In genomic region chr2:102658661-102659520, GRCm38 (mm10) we compare ENCODE assay signal across 8 mouse cellular contexts. TPM values are rescaled to one million over a fixed set of nuclear protein-coding genes. Genes with fewer than 3 reads are reported as not detected.
A peak's percentile ranks its signal among the peaks of the same experiment; 100 is the strongest.
DNase-seq lines count a peak whose midpoint lies in the region; ATAC-seq and TF ChIP-seq lines count a peak whose summit lies in the region.

No protein-coding gene starts in this region.

- no peak for TF ChIP-seq EP300 in stomach, postnatal 0 days (optimal IDR thresholded peaks at IDR 0.05)

- in situ Hi-C loops in Patski (cut with MboI; ENCODE audit: low pct_unique_long_range_greater_than_20kb): loop anchor here (25.0 kb wide), 1 partner anchor 747 kb away; no protein-coding TSS in a partner anchor

- H3K27me3 ChIP-seq in Patski: peaks cover 11% of the 10 kb centered on the region
- peaks cover 2% of the 10 kb centered on the region; the same call in 1 of the 2 replicates for H3K27me3 ChIP-seq in forebrain, embryonic 11.5 days (ENCODE audit: control insufficient read depth, insufficient read depth, low read length)
- 0 out of 2 replicates have a peak, but pooled peaks cover 3% of the 10 kb centered on the region for H3K27me3 ChIP-seq in hindbrain, embryonic 13.5 days
- no peaks in the 10 kb centered on the region for H3K27me3 ChIP-seq in midbrain, embryonic 14.5 days (ENCODE audit: control insufficient read depth, insufficient read depth, low read length)
- peaks cover 2% of the 10 kb centered on the region; the same call in 1 of the 2 replicates for H3K27me3 ChIP-seq in stomach, postnatal 0 days (ENCODE audit: control insufficient read depth, insufficient read depth, low read length)

- H3K9me3 ChIP-seq in forebrain, embryonic 11.5 days (ENCODE audit: control insufficient read depth, low read length): no peaks in the 10 kb centered on the region
- H3K9me3 ChIP-seq in hindbrain, embryonic 13.5 days: no peaks in the 10 kb centered on the region
- H3K9me3 ChIP-seq in midbrain, embryonic 14.5 days (ENCODE audit: control insufficient read depth, low read length): no peaks in the 10 kb centered on the region
- no peaks in the 10 kb centered on the region for H3K9me3 ChIP-seq in stomach, postnatal 0 days (ENCODE audit: control insufficient read depth, low read length)

- WGBS in forebrain, embryonic 11.5 days: under 1% methylated on average over 79 of the region's 80 CpGs
- WGBS in hindbrain, embryonic 13.5 days: under 1% methylated on average over 74 of the region's 80 CpGs
- WGBS in midbrain, embryonic 14.5 days: under 1% methylated on average over 74 of the region's 80 CpGs
- 0% methylated on average over 79 of the region's 80 CpGs for WGBS in stomach, postnatal 0 days

- H3K36me3 ChIP-seq in forebrain, embryonic 11.5 days (ENCODE audit: control insufficient read depth, insufficient read depth, low read length): no peaks in the 10 kb centered on the region
- no peaks in the 10 kb centered on the region for H3K36me3 ChIP-seq in hindbrain, embryonic 13.5 days
- no peaks in the 10 kb centered on the region for H3K36me3 ChIP-seq in midbrain, embryonic 14.5 days (ENCODE audit: control insufficient read depth, insufficient read depth, low read length)
- no peaks in the 10 kb centered on the region for H3K36me3 ChIP-seq in stomach, postnatal 0 days (ENCODE audit: control insufficient read depth, insufficient read depth, low read length)

- peak overlapping the region; percentile 78 for H3K9ac ChIP-seq in forebrain, embryonic 11.5 days (ENCODE audit: low read length)
- H3K9ac ChIP-seq in hindbrain, embryonic 13.5 days: peak overlapping the region; percentile 88
- H3K9ac ChIP-seq in midbrain, embryonic 14.5 days (replicated peaks; ENCODE audit: low read length): peak overlapping the region; percentile 87
- peak overlapping the region; percentile 48 for H3K9ac ChIP-seq in stomach, postnatal 0 days (ENCODE audit: low read length)

- CTCF ChIA-PET in Patski (lab: Charles Lee): interaction anchor here (1.0 kb wide), 1 partner anchor 15 kb away, joined by 3 read pairs; no protein-coding TSS in a partner anchor

- TF ChIP-seq CTCF in Patski (IDR thresholded peaks at IDR 0.05): peak; percentile 70
- peak; percentile 37; the same call in 1 of the 2 replicates for TF ChIP-seq CTCF in brain, embryonic 14.5 days (IDR thresholded peaks at IDR 0.05; ENCODE audit: borderline replicate concordance, extremely low read depth, insufficient read depth, insufficient read length)
- peak; percentile 59 for TF ChIP-seq CTCF in stomach, postnatal 0 days (IDR thresholded peaks at IDR 0.05; ENCODE audit: low read depth)

- intact Hi-C loops in left cerebral cortex, postnatal 36 days (cut with DNase I): loop anchor here (1.0 to 5.0 kb wide), 2 partner anchors 39 to 62 kb away; no protein-coding TSS in a partner anchor

- DNase-seq in Patski (ENCODE audit: low read depth, low spot score): no peak
- DNase-seq in brain, embryonic 14.5 days (ENCODE audit: low read depth): peak; percentile 87
- peak; percentile 86 for DNase-seq in forebrain, embryonic 11.5 days (ENCODE audit: low spot score)
- peak; percentile 78 to 83 for DNase-seq in left cerebral cortex, postnatal 36 days (ENCODE audit: low spot score in 2 of 2)
- DNase-seq in midbrain, embryonic 14.5 days: peak; percentile 89
- DNase-seq in stomach, postnatal 0 days (ENCODE audit: low spot score): peak; percentile 66
- no peak for DNase-seq in adipocyte (ENCODE audit: low spot score)

- H3K4me1 ChIP-seq in forebrain, embryonic 11.5 days (replicated peaks; ENCODE audit: control insufficient read depth, insufficient read depth, low read length): peaks cover 24% of the 10 kb centered on the region
- peaks cover 65% of the 10 kb centered on the region for H3K4me1 ChIP-seq in hindbrain, embryonic 13.5 days (replicated peaks)
- H3K4me1 ChIP-seq in midbrain, embryonic 14.5 days (ENCODE audit: control insufficient read depth, insufficient read depth, low read length): peaks cover 52% of the 10 kb centered on the region
- H3K4me1 ChIP-seq in stomach, postnatal 0 days (replicated peaks; ENCODE audit: control insufficient read depth, insufficient read depth): peaks cover 3% of the 10 kb centered on the region; the same call in 1 of the 2 replicates

- POLR2A ChIA-PET in Patski (lab: Charles Lee): interaction anchor here (0.6 to 1.4 kb wide), 4 partner anchors 10 to 416 kb away, joined by 3 to 4 read pairs (median 4); no protein-coding TSS in a partner anchor

- ATAC-seq in Patski: peak; percentile 85
- peak; percentile 62 for ATAC-seq in forebrain, embryonic 11.5 days (replicated peaks; ENCODE audit: low FRiP score)
- peak; percentile 83 for ATAC-seq in hindbrain, embryonic 13.5 days (ENCODE audit: low FRiP score)
- ATAC-seq in midbrain, embryonic 14.5 days (ENCODE audit: low FRiP score, low TSS enrichment): peak; percentile 80
- peak; percentile 85 for ATAC-seq in stomach, postnatal 0 days (ENCODE audit: low FRiP score, low TSS enrichment)

- peak overlapping the region; percentile 68 for H3K4me3 ChIP-seq in forebrain, embryonic 11.5 days (ENCODE audit: low read depth, low read length)
- H3K4me3 ChIP-seq in hindbrain, embryonic 13.5 days: peak overlapping the region; percentile 76
- peak overlapping the region; percentile 72 for H3K4me3 ChIP-seq in midbrain, embryonic 14.5 days (replicated peaks; ENCODE audit: low read depth, low read length)
- H3K4me3 ChIP-seq in stomach, postnatal 0 days (ENCODE audit: low read depth, low read length): peak overlapping the region; percentile 65

- peak overlapping the region; percentile 96 for H3K4me2 ChIP-seq in forebrain, embryonic 11.5 days (ENCODE audit: low read depth, low read length, severe bottlenecking)
- H3K4me2 ChIP-seq in hindbrain, embryonic 13.5 days: peak overlapping the region; percentile 73
- peak overlapping the region; percentile 86 for H3K4me2 ChIP-seq in midbrain, embryonic 14.5 days (ENCODE audit: low read length)
- H3K4me2 ChIP-seq in stomach, postnatal 0 days (replicated peaks; ENCODE audit: low read depth): peak overlapping the region; percentile 98

- TF ChIP-seq POLR2A in brain, embryonic 14.5 days (IDR thresholded peaks at IDR 0.05; ENCODE audit: borderline replicate concordance, extremely low read depth, insufficient read depth, insufficient read length, poor library complexity, severe bottlenecking): peak; percentile 25; the same call in 1 of the 2 replicates

- peak overlapping the region; percentile 78 for H3K27ac ChIP-seq in forebrain, embryonic 11.5 days (ENCODE audit: low read depth, low read length)
- peak overlapping the region; percentile 96 for H3K27ac ChIP-seq in hindbrain, embryonic 13.5 days
- peak overlapping the region; percentile 96 for H3K27ac ChIP-seq in midbrain, embryonic 14.5 days (replicated peaks; ENCODE audit: low read depth, low read length)
- no peak overlapping the region for H3K27ac ChIP-seq in stomach, postnatal 0 days (replicated peaks)

RNA-seq across cellular contexts. Expression of gene Slc1a2, which starts 0.4 kb away (rescaled TPM):
- 0.92 TPM for polyA plus RNA-seq in Patski (2021)
- 27.1 and 46.2 TPM in 2 replicates for polyA plus RNA-seq in brain, embryonic 14.5 days (2012; rRNA removed)
- 7.7 and 8.0 TPM in 2 replicates for polyA plus RNA-seq in forebrain, embryonic 11.5 days (2014; fragmentation: Nextera tagmentation; extraction: Ambion mirVana)
- 19.9 and 25.2 TPM in 2 replicates for polyA plus RNA-seq in hindbrain, embryonic 13.5 days (2015; fragmentation: Nextera tagmentation; extraction: Ambion mirVana)
- 1,000 to 10,000 TPM; 1,740 to 1,741 TPM for total RNA-seq in left cerebral cortex, postnatal 36 days (2021)
- 22.3 and 24.0 TPM in 2 replicates for polyA plus RNA-seq in midbrain, embryonic 14.5 days (2014; fragmentation: Nextera tagmentation; extraction: Ambion mirVana)
- 1.7 and 1.8 TPM in 2 replicates for polyA plus RNA-seq in stomach, postnatal 0 days (2015; fragmentation: Nextera tagmentation; extraction: Ambion mirVana)

Comparison
In these comparisons a context has a peak if more than half of its experiments do, and no peak if none do; other contexts are left out.
1. DNase-seq: peak in brain, embryonic 14.5 days (single experiment), forebrain, embryonic 11.5 days (single experiment), left cerebral cortex, postnatal 36 days (2 of 2), midbrain, embryonic 14.5 days (single experiment) and stomach, postnatal 0 days (single experiment); none in Patski (single experiment) and adipocyte (single experiment).
2. Peak in every context shown above with its lines, with median percentiles within 50 percentile points of each other: ATAC-seq, CTCF ChIP-seq, H3K4me2 ChIP-seq, H3K4me3 ChIP-seq and H3K9ac ChIP-seq.